ENCODE assay signal across 10 mouse cellular contexts in the genomic region with DNA sequence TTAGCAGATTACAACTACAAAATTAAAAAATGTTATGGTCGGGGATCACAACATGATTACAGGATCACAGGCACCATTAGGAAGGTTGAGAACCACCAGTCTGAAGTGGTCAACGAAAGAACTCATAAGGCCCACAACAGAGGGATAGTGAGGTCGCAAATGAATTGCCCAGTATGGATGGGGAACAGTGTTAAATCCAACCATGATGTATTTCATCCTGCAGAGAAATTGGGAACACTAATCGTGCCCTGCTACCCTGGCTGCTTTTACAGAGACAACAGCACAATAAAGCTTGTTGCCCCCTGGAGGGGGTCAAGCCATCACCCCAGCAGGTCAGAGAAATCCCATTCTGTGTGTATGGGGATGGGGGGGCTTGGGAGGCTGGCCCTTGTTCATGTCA. TPM values are rescaled to one million over a fixed set of nuclear protein-coding genes. Genes with fewer than 3 reads are reported as not detected.
DNase-seq lines count a peak whose midpoint lies in the region; ATAC-seq and TF ChIP-seq lines count a peak whose summit lies in the region.
"Had no signal": no experiment of that assay in that cellular context is flagged by ENCODE, and none has a peak within 500 bp of the region (broad histone marks: within the 10 kb centered on the region; RNA-seq: fewer than 3 reads in every experiment).

No protein-coding gene starts in this region.

- peak overlapping the region; percentile 86 for H3K4me3 ChIP-seq in heart, embryonic 12.5 days
- peak overlapping the region; percentile 97 for H3K4me3 ChIP-seq in E14TG2a.4 (replicated peaks; ENCODE audit: low read length)
- H3K4me3 ChIP-seq in hindbrain, embryonic 10.5 days, result peak overlapping the region; percentile 95
- H3K4me3 ChIP-seq in liver, postnatal 0 days (ENCODE audit: low read depth, low read length), result peak overlapping the region; percentile 83

- intact Hi-C loops in heart, postnatal 10 days (cut with DNase I), result loop anchor here (2.0 kb wide), 1 partner anchor 37 kb away; no protein-coding TSS in a partner anchor

- no peaks in the 10 kb centered on the region for H3K27me3 ChIP-seq in heart, embryonic 12.5 days (replicated peaks)
- H3K27me3 ChIP-seq in E14TG2a.4 (ENCODE audit: insufficient read depth, low read length), result no peaks in the 10 kb centered on the region
- H3K27me3 ChIP-seq in hindbrain, embryonic 10.5 days (ENCODE audit: insufficient read depth, poor library complexity, severe bottlenecking), result no peaks in the 10 kb centered on the region
- no peaks in the 10 kb centered on the region for H3K27me3 ChIP-seq in liver, postnatal 0 days (ENCODE audit: insufficient read depth, low read length)

- TF ChIP-seq CTCF in E14TG2a.4 (conservative IDR thresholded peaks at IDR 0.05; ENCODE audit: low read length), result no peak
- TF ChIP-seq CTCF in liver, postnatal 0 days (IDR thresholded peaks at IDR 0.05; ENCODE audit: low read depth), result no peak

- no peak for TF ChIP-seq EP300 in liver, postnatal 0 days (IDR thresholded peaks at IDR 0.05; ENCODE audit: low read depth)

- peaks cover 65% of the 10 kb centered on the region for H3K36me3 ChIP-seq in heart, embryonic 12.5 days
- peaks cover 79% of the 10 kb centered on the region for H3K36me3 ChIP-seq in E14TG2a.4 (ENCODE audit: insufficient read depth, low read length)
- peaks cover 77% of the 10 kb centered on the region for H3K36me3 ChIP-seq in hindbrain, embryonic 10.5 days
- peaks cover 53% of the 10 kb centered on the region for H3K36me3 ChIP-seq in liver, postnatal 0 days (replicated peaks; ENCODE audit: insufficient read depth, low read length)

- H3K9ac ChIP-seq in heart, embryonic 12.5 days, result no peak overlapping the region; the same call in 1 of the 2 replicates
- H3K9ac ChIP-seq in liver, postnatal 0 days (replicated peaks), result peak overlapping the region; percentile 86

- WGBS in heart, embryonic 12.5 days, result 71% methylated on average over 4 of the region's 4 CpGs
- 56% methylated on average over 4 of the region's 4 CpGs for WGBS in hindbrain, embryonic 10.5 days
- WGBS in liver, postnatal 0 days (ENCODE audit: insufficient replicate concordance), result 59% methylated on average over 4 of the region's 4 CpGs

- H3K27ac ChIP-seq in heart, embryonic 12.5 days (ENCODE audit: poor library complexity, severe bottlenecking), result no peak overlapping the region
- peak overlapping the region; percentile 98 for H3K27ac ChIP-seq in hindbrain, embryonic 10.5 days
- H3K27ac ChIP-seq in liver, postnatal 0 days (ENCODE audit: low read depth), result no peak overlapping the region

- DNase-seq in heart, postnatal 10 days, result no peak
- DNase-seq in hindbrain, embryonic 10.5 days (ENCODE audit: low spot score), result no peak
- DNase-seq in liver, postnatal 0 days, result no peak
- DNase-seq in thymus, postnatal 14 days, result no peak
- no peak for DNase-seq in cerebellum, adult 11-12 months
- no peak for DNase-seq in kidney, adult 8-10 months
- DNase-seq: kidney, adult 11 months; thymus, postnatal 25 days had no signal

- ATAC-seq in heart, embryonic 12.5 days (ENCODE audit: insufficient number of reproducible peaks, low FRiP score), result no peak
- no peak for ATAC-seq in liver, postnatal 0 days

- H3K9me3 ChIP-seq in heart, embryonic 12.5 days (replicated peaks), result no peaks in the 10 kb centered on the region
- no peaks in the 10 kb centered on the region for H3K9me3 ChIP-seq in E14TG2a.4 (ENCODE audit: low read length)
- H3K9me3 ChIP-seq in hindbrain, embryonic 10.5 days, result no peaks in the 10 kb centered on the region
- no peaks in the 10 kb centered on the region for H3K9me3 ChIP-seq in liver, postnatal 0 days (ENCODE audit: low read length)

- H3K4me1 ChIP-seq in heart, embryonic 12.5 days (replicated peaks), result peaks cover 37% of the 10 kb centered on the region
- peaks cover 56% of the 10 kb centered on the region for H3K4me1 ChIP-seq in E14TG2a.4 (replicated peaks; ENCODE audit: low read depth, low read length)
- peaks cover 49% of the 10 kb centered on the region for H3K4me1 ChIP-seq in hindbrain, embryonic 10.5 days (replicated peaks)
- peaks cover 27% of the 10 kb centered on the region for H3K4me1 ChIP-seq in liver, postnatal 0 days (ENCODE audit: insufficient read depth)

- H3K4me2 ChIP-seq in heart, embryonic 12.5 days, result peak overlapping the region; percentile 93
- peak overlapping the region; percentile 83 for H3K4me2 ChIP-seq in liver, postnatal 0 days (ENCODE audit: low read depth, low read length)

RNA-seq across cellular contexts. Expression of a gene that starts 1.7 kb away (rescaled TPM):
- 512 and 519 TPM in 2 replicates for polyA plus RNA-seq in heart, embryonic 12.5 days (2016; fragmentation: Nextera tagmentation; extraction: Ambion mirVana)
- total RNA-seq in heart, postnatal 10 days (2021), result 10 to 100 TPM; 79.1 to 82.9 TPM
- 1,091 and 1,220 TPM in 2 replicates for polyA plus RNA-seq in hindbrain, embryonic 10.5 days (2016; fragmentation: Nextera tagmentation; extraction: Ambion mirVana)
- 156 and 160 TPM in 2 replicates for polyA plus RNA-seq in liver, postnatal 0 days (2015; fragmentation: Nextera tagmentation; extraction: Ambion mirVana)

RNA-seq across cellular contexts. Expression of a gene that starts 1.8 kb away (rescaled TPM):
- polyA plus RNA-seq in heart, embryonic 12.5 days (2016; fragmentation: Nextera tagmentation; extraction: Ambion mirVana), result 57.2 and 61.9 TPM in 2 replicates
- total RNA-seq in heart, postnatal 10 days (2021), result 10 to 100 TPM; 24.1 to 30.6 TPM
- 130 and 133 TPM in 2 replicates for polyA plus RNA-seq in hindbrain, embryonic 10.5 days (2016; fragmentation: Nextera tagmentation; extraction: Ambion mirVana)
- polyA plus RNA-seq in liver, postnatal 0 days (2015; fragmentation: Nextera tagmentation; extraction: Ambion mirVana), result 22.9 and 23.3 TPM in 2 replicates

RNA-seq across cellular contexts. Expression of a gene that starts 7.9 kb away (rescaled TPM):
- 1.2 and 1.7 TPM in 2 replicates for polyA plus RNA-seq in heart, embryonic 12.5 days (2016; fragmentation: Nextera tagmentation; extraction: Ambion mirVana)
- total RNA-seq in heart, postnatal 10 days (2021), result not detected
- 0.72 TPM in 1 of 2 replicates, not detected in the other for polyA plus RNA-seq in hindbrain, embryonic 10.5 days (2016; fragmentation: Nextera tagmentation; extraction: Ambion mirVana)
- 1.1 TPM in 1 of 2 replicates, not detected in the other for polyA plus RNA-seq in liver, postnatal 0 days (2015; fragmentation: Nextera tagmentation; extraction: Ambion mirVana)

RNA-seq across cellular contexts. Expression of a gene that starts 15.3 kb away (rescaled TPM):
- polyA plus RNA-seq in heart, embryonic 12.5 days (2016; fragmentation: Nextera tagmentation; extraction: Ambion mirVana), result 29.5 and 33.0 TPM in 2 replicates
- total RNA-seq in heart, postnatal 10 days (2021), result 10 to 100 TPM; 33.2 to 35.7 TPM
- polyA plus RNA-seq in hindbrain, embryonic 10.5 days (2016; fragmentation: Nextera tagmentation; extraction: Ambion mirVana), result 13.0 and 13.7 TPM in 2 replicates
- polyA plus RNA-seq in liver, postnatal 0 days (2015; fragmentation: Nextera tagmentation; extraction: Ambion mirVana), result 1.3 and 1.6 TPM in 2 replicates

RNA-seq across cellular contexts. Expression of a gene that starts 32.6 kb away (rescaled TPM):
- 0.14 and 0.15 TPM in 2 replicates for polyA plus RNA-seq in heart, embryonic 12.5 days (2016; fragmentation: Nextera tagmentation; extraction: Ambion mirVana)
- not detected for total RNA-seq in heart, postnatal 10 days (2021)
- polyA plus RNA-seq in hindbrain, embryonic 10.5 days (2016; fragmentation: Nextera tagmentation; extraction: Ambion mirVana), result 0.12 TPM in 1 of 2 replicates, not detected in the other
- polyA plus RNA-seq in liver, postnatal 0 days (2015; fragmentation: Nextera tagmentation; extraction: Ambion mirVana), result not detected in 2 replicates
